Mouse (Mus musculus): ENCODE measurements around the gene Snrpg.
"Not testable (repeated sequence)": the region's sequence is repeated elsewhere in the genome, so short reads cannot be mapped to it uniquely, and the experiment has no call there.

Gene Snrpg

GRCm38 (mm10) chr6:86370764-86371339, at the start of gene Snrpg:
TSS of gene Snrpg (plus strand) at chr6:86371304.
- no peak for DNase-seq

DNA sequence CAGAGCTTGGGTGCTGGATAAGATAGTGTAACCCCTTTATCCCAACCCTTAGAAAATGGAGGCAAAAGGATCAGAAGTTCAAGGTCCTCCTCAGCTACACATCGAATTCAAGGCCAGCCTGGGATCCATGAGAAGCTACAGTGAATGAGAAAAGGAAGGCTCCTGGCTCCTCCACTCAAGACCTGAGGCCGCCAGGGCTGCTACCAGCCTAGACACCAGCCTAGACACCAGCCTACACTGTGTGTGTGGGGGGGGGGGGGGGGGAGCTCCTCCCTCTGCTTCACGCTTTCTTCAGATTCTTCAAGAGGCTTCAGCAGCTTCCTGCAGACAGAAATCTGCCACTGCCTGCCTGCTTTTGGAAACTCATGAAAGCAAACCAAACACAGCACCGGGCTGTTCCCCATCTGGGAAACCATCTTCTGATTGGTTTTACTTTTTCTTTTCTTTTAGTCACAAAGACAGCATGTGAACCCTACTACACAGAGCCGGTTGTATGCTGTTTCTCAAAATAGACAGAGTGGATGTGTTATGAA, 49.0 kb upstream of the Snrpg start:
- DNase-seq = no peak

GRCm38 (mm10) chr6:86322991-86323390, 48.1 kb upstream of the Snrpg start:
- no peak for DNase-seq

DNA sequence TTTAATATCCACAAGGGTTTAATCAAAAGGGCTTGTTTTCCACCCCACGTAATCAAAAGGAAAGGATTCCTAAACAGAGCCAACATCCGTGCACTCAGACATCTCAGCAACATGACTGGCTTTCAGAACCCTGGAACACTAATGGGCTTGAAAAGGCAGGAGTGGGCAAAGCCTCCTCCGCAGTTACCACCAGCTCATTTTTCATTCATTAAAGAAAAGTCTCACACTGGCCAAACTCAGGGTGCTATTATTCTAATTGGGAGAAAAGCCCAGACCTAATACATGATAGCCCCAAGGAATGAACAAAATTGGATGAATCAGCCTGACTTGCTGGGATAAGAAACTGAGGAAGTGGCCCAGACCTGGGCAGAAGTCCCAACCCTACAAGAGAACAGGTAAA, 46.7 kb upstream of the Snrpg start:
- no peak for DNase-seq

DNA sequence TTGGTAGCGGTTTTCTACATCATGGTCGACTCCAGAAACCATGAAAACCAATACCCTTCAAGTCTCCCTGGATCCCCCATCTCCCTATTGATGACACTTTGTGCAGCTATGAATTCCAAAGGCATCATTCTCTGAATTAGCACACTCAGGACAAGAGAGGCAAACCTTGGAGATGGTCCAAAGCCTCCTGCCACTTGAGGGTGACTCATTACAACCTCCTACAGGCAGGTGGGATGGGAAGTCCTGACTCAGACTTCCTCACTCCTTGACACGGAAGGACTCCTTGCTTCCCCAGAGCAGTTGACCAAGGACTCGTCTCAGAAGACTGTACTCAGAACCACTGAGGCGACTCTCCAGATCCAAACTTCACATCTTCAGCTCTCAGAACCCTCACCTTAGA, 45.5 kb upstream of the Snrpg start:
- DNase-seq = no peak

DNA sequence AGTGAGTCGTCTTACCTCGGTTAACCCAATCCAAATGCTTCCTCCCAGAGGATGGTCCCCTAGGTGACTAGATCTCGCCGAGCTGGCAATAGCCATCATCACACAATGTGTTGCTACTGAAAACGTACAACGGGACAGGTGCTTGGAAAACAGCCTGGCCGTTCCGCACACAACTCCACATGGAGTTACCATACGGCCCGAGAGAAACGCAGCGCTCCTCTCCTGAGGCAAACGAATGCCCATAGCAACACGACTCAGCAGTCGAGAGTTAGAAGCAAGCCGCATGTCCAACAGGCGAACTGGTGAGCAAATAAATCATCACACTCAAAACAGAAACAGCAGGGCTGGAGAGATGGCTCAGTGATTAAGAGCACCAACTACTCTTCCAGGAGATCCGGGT, 44.2 kb upstream of the Snrpg start:
- DNase-seq = no peak

- no peak for DNase-seq
These were observed 42.7 kb upstream of the Snrpg start for GRCm38 (mm10) chr6:86328369-86328768.

GRCm38 (mm10) chr6:86329943-86330342, 41.2 kb upstream of the Snrpg start:
- DNase-seq = no peak

DNA sequence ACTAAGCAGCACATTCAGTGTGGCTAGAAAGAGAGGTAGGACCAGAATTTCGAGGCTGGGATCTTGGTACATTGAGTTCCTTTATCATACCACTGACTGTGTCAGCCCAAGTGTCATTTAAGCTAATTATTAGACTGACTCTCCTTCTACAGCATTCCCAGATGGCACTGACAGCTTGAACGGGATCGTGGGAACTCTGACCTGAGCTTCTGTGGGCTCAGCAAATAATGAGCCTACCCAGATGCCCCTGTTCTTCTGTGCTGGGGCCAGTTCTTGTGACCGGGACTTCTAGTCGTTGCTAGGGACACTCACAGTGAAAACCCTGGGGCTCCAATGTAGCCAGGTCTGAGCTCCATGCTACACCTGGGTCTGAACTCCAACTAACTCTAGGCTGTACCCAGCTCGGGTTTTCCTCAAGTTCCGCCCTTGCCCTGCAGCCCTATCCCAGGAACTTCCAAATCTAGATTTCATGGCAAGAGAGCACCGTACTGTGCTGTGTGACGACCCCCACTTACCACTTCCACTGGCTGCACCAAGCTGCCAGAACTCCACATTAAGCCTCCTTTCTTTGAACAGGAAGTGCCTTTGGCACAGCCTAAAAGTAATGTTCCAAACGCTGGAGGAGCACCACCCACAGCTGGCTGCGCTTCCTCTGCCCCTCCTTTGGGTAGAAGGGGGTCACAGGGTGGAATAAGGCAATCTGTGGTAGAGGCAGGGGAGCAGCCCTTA, 35.8 kb upstream of the Snrpg start:
- DNase-seq = no peak

GRCm38 (mm10) chr6:86335860-86336259, 35.2 kb upstream of the Snrpg start:
- no peak for DNase-seq

GRCm38 (mm10) chr6:86336340-86336739, 34.8 kb upstream of the Snrpg start:
- not testable (repeated sequence) for DNase-seq

- DNase-seq = no peak
These were observed 27.4 kb upstream of the Snrpg start for GRCm38 (mm10) chr6:86343656-86344055.

GRCm38 (mm10) chr6:86346063-86346462, 25.0 kb upstream of the Snrpg start:
- no peak for DNase-seq

GRCm38 (mm10) chr6:86349257-86349656, 21.8 kb upstream of the Snrpg start:
- peak; percentile 24 for DNase-seq

DNA sequence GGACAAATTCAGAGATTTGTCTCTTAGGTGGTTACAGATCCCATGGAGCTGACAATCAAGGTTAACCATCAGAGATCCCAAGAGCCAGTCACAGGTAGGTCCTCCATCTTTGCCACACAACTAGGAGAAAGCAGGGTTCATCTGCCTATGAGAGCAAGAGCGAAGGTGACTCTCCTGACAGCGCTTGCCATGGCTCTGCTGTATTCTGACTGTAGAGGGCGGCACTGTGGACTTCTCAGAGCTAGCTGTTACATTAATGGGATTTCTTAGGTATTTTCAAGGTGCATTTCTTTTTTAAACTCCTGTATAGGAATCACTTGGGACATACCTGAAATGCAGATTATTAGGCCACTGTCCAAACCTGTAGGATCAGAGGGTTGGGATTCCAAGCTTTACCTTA, 16.2 kb upstream of the Snrpg start:
- no peak for DNase-seq

GRCm38 (mm10) chr6:86356956-86357355, 14.1 kb upstream of the Snrpg start:
- DNase-seq = no peak

DNA sequence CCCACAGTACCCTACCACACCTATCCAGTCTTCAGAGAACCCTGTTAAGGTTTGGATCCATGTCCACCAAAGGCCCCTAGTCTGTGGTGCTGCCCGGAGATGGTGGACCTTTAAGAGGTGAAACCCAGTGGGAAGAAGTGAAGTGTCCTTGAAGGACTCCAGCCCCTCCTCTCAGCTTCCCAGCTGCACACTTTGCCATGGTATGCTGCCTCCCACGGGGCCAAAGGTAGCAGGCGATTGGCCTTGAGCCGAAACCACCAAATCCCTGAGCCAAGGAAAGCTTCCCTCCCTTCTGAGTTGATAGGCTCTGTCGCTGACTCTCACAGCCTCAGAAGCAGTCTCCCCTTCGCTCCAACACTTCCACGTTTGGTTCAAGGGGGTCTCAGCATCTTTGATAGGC, 10.4 kb upstream of the Snrpg start:
- DNase-seq = peak; percentile 79

DNA sequence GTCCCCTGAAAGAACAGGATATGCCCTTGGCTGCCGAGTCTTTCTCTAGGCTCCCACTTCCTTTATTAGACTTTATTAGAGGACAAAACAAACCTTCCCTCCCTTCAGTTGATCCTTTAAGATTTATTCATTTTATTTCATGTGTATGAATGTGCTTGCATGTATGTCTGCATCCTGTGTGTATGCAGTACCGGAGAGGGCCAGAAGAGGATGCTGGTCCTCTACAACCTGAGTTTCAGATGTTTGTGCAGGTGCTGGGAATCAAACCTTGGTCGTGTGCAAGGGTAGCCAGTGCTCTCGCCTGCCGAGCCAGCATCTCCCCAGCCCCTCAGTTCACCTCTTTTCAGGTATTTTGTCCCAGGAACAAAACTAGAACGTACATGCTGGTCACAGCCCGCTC, 9.7 kb upstream of the Snrpg start:
- DNase-seq = no peak

- peak; percentile 83 for DNase-seq
These were observed 6.5 kb upstream of the Snrpg start for GRCm38 (mm10) chr6:86364442-86365141.

DNA sequence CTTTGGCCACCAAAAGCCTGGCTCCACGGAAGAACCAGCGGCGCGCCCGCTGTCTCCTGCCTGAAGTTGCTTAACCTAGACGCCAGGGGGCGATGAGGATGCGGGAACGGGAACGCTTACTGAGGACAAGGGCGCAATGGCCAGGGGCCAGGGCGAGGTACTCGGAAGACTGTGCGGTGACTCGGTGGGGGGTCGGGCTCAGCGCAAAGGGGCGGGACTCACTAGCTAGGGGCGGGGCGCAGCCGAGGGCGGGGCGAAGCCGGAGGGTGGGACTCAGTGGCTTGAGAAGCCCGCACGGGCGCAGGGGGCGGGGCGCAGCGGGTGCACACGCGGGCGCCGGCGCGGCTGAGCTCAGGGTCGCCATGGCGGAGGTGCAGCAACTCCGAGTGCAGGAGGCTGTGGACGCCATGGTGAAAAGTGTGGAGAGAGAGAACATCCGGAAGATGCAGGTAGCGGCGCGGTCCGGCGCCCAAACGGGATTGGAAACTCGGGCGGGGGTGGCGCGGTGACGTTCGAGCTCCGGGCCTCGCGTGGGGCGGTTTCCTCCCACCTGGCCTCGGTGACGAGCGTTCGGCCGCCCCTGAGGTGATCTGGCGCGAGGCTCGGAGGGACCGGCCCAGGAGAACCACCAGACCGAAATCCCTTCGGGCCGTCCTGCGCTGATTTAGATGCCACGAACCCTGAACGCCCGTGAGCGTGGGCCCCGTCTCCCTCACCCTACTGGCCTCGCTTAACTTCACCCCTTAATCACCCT, 5.6 kb upstream of the Snrpg start, which contains the start of gene Fam136a:
Gene Fam136a (plus strand): TSS at position 276 of the 754 bp plus-strand sequence.
- DNase-seq = peak; percentile 97

DNA sequence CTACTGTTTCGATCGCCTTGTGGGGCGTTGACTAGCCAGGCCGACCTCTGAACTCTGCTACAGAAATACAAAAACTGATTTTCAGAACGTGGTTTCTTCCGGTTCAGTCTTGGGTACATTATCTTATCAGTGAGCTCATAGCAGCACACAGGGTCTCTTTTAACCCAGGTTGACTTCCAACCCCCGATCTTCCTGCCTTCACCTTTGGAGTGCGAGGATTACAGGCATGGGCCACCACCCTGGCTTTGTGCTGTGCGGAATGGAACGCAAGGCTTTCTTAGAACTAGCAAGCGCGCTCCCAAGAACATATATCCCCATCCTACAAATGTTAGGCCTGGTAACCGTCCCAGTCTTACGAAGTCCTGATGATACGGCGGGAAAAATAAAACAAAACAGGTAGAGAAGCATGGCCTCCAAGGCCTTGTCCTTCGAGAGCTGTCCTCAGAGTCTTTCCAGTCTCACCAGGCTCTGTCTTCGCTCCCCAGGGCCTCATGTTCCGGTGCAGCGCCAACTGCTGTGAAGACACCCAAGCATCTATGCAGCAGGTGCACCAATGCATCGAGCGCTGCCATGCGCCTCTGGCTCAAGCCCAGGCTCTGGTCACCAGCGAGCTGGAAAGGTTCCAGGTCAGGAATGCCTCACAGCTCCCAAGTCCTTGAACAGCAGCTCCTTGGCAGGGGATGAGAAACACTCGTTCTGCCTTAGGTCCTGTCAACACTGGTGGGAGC, 4.8 kb upstream of the Snrpg start:
- DNase-seq = peak; percentile 72

DNA sequence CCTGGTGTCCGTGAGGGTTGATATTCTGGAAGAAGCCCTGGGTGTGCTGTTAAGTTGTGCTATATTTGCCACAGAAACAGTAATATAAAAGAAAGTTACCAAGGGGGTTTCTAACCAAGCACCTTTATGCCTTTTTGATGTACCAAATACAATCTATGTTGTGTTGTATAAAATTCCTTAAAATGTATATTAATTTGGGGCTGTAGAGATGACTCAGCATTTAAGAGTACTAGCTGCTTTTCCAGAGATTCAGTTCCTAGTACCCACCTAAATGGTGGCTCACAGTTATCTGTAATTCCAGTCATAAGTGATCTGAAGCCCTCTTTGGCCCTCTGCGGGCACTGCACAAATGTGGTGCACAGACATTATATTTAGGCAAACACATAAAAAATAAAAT, 4.3 kb upstream of the Snrpg start:
- no peak for DNase-seq
